Mouse (Mus musculus): ENCODE results near the gene Atp2a1. TPM values are rescaled to one million over a fixed set of nuclear protein-coding genes. Genes with fewer than 3 reads are reported as not detected.

Atp2a1 gene
- polyA plus RNA-seq, 2 experiments: 0.16 TPM; not detected in 1

DNA sequence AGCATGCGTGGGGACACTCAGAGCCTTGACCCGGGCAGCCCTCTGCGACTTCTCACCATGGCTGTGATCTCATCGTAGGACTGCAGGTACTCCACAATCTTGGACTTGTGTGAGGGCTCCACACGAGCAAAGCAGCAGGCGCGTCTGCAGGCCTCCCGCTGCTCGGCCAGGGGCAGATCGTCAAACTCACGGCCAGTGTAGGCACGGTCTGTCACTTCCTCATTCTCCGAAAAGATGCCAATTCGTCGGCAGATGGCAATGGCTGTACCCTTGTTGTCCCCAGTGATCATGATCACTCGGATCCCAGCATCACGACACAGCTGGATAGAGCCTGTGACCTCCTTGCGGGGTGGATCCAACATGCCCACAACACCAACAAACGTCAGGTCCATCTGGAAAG is 14.4 kb downstream of the Atp2a1 start:
- 77% methylated on average over 19 of the region's 19 CpGs for WGBS (ENCODE audit: insufficient replicate concordance)
- H3K9me3 ChIP-seq (ENCODE audit: control insufficient read depth, low read length): no peaks in the 10 kb centered on the region
- H3K4me3 ChIP-seq (ENCODE audit: insufficient read depth in 1 of 2, low read depth in 2 of 2, low read length in 2 of 2): no peak overlapping the region
- no peaks in the 10 kb centered on the region for H3K27me3 ChIP-seq (ENCODE audit: control insufficient read depth, insufficient read depth, low read length)
- H3K9ac ChIP-seq (replicated peaks): no peak overlapping the region
- H3K4me1 ChIP-seq (replicated peaks; ENCODE audit: control insufficient read depth in 2 of 2, insufficient read depth in 2 of 2, low read length in 1 of 2): no peaks in the 10 kb centered on the region
- H3K27ac ChIP-seq: no peak overlapping the region
- no peak overlapping the region for H3K4me2 ChIP-seq (ENCODE audit: low read depth)
- TF ChIP-seq CTCF (IDR thresholded peaks at IDR 0.05; ENCODE audit: low read depth) (no peak), EP300 (IDR thresholded peaks at IDR 0.05; ENCODE audit: low read depth) (no peak)
- ATAC-seq (ENCODE audit: insufficient read depth) (no peak), DNase-seq (ENCODE audit: low read depth in 3 of 3, low spot score in 3 of 3) (no peak)
- no peaks in the 10 kb centered on the region for H3K36me3 ChIP-seq (replicated peaks; ENCODE audit: control insufficient read depth, insufficient read depth, low read depth)

DNA sequence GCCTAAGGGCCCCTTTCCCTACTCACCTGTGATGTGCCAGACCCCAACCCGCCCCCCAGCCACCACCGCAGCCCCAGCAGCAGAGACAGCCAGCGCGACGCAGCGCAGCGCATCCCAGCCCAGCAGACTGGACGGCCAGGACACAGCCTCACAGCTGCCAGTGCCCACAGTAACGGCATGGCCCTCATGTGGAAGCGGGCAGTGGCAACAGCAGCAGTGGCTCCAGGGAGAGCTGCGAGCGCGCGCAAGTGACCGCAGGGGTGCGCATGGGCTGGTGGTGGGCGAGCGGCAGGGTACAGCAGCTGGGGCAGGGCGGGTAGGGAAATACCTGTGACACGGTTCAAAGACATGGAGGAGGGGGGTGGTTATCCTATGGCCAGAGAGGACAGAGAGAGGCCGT is 16.7 kb downstream of the Atp2a1 start:
- H3K4me3 ChIP-seq (ENCODE audit: insufficient read depth in 1 of 2, low read depth in 2 of 2, low read length in 2 of 2): no peak overlapping the region
- no peak overlapping the region for H3K4me2 ChIP-seq (ENCODE audit: low read depth)
- H3K4me1 ChIP-seq (replicated peaks; ENCODE audit: control insufficient read depth in 2 of 2, insufficient read depth in 2 of 2, low read length in 1 of 2): no peaks in the 10 kb centered on the region
- no peaks in the 10 kb centered on the region for H3K27me3 ChIP-seq (ENCODE audit: control insufficient read depth, insufficient read depth, low read length)
- ATAC-seq (ENCODE audit: insufficient read depth): no peak
- H3K36me3 ChIP-seq (replicated peaks; ENCODE audit: control insufficient read depth, insufficient read depth, low read depth): no peaks in the 10 kb centered on the region
- WGBS (ENCODE audit: insufficient replicate concordance): 87% methylated on average over 21 of the region's 21 CpGs
- H3K9me3 ChIP-seq (ENCODE audit: control insufficient read depth, low read length): no peaks in the 10 kb centered on the region
- H3K27ac ChIP-seq: no peak overlapping the region
- no peak for DNase-seq (ENCODE audit: low read depth in 3 of 3, low spot score in 3 of 3)
- no peak overlapping the region for H3K9ac ChIP-seq (replicated peaks)
- TF ChIP-seq CTCF (IDR thresholded peaks at IDR 0.05; ENCODE audit: low read depth) (no peak), EP300 (IDR thresholded peaks at IDR 0.05; ENCODE audit: low read depth) (no peak)

DNA sequence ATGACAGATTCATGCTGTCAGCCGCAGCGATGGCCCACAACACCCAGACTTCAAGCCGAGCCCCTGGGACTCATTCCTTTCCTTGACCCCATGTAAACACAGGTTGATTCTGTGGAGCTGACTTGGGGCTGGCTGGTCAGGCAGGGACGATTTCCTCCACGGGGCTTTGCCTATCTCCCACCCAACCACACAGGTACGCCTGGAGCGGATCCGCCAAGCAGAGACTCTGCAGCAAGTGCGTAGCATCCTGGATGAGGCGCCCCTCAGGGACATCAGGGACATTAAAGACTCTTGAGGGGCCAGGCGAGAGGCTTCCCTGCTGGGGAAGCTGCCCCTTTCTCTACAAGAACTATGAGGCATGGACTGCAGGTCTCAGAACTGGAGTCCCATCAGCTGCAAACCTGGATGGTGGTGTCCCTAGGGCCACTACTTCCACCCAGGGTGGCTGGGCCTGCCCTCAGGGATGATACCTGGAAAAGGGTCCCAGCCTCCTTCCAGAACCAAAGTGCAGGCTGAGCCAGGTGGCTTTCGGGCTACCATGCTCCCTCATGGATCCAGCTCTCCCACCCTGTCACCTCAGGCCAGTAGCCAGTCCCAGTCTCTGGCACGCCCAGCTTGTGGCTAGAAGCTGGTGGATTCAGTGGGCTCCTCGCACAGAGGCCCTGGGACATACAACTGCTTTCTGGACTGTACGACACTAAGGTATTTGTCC is 17.6 kb downstream of the Atp2a1 start:
- no peak for ATAC-seq (ENCODE audit: insufficient read depth)
- H3K4me3 ChIP-seq (ENCODE audit: insufficient read depth in 1 of 2, low read depth in 2 of 2, low read length in 2 of 2): no peak overlapping the region
- no peak overlapping the region for H3K27ac ChIP-seq
- 77% methylated on average over 15 of the region's 15 CpGs for WGBS (ENCODE audit: insufficient replicate concordance)
- no peaks in the 10 kb centered on the region for H3K9me3 ChIP-seq (ENCODE audit: control insufficient read depth, low read length)
- H3K4me2 ChIP-seq (ENCODE audit: low read depth): no peak overlapping the region
- no peaks in the 10 kb centered on the region for H3K4me1 ChIP-seq (replicated peaks; ENCODE audit: control insufficient read depth in 2 of 2, insufficient read depth in 2 of 2, low read length in 1 of 2)
- no peak for DNase-seq (ENCODE audit: low read depth in 3 of 3, low spot score in 3 of 3)
- H3K9ac ChIP-seq (replicated peaks): no peak overlapping the region
- no peaks in the 10 kb centered on the region for H3K36me3 ChIP-seq (replicated peaks; ENCODE audit: control insufficient read depth, insufficient read depth, low read depth)
- no peaks in the 10 kb centered on the region for H3K27me3 ChIP-seq (ENCODE audit: control insufficient read depth, insufficient read depth, low read length)
- TF ChIP-seq EP300 (IDR thresholded peaks at IDR 0.05; ENCODE audit: low read depth) (no peak), CTCF (IDR thresholded peaks at IDR 0.05; ENCODE audit: low read depth) (no peak)

DNA sequence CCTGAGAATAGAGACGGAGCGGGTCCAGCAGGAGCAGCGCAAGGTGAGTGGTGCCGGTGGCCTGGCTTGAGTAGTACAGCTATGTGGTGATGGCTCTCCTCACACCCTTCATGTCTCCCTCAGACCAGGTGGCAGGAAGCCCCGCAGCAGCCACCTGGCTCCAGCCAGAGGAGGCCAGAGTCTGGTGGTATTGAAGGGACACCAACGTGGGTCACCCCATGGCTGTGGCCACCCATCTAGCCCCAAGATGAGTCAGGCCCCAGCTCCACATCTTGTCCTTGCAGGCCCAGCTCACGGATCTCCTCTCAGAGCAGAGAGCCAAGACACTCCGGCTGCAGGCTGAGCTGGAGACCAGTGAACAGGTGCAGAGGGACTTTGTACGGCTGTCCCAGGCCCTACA is 18.4 kb downstream of the Atp2a1 start:
- no peak overlapping the region for H3K4me3 ChIP-seq (ENCODE audit: insufficient read depth in 1 of 2, low read depth in 2 of 2, low read length in 2 of 2)
- TF ChIP-seq EP300 (IDR thresholded peaks at IDR 0.05; ENCODE audit: low read depth) (no peak), CTCF (IDR thresholded peaks at IDR 0.05; ENCODE audit: low read depth) (no peak)
- H3K9me3 ChIP-seq (ENCODE audit: control insufficient read depth, low read length): no peaks in the 10 kb centered on the region
- 77% methylated on average over 9 of the region's 9 CpGs for WGBS (ENCODE audit: insufficient replicate concordance)
- H3K4me2 ChIP-seq (ENCODE audit: low read depth): no peak overlapping the region
- no peak for DNase-seq (ENCODE audit: low read depth in 3 of 3, low spot score in 3 of 3)
- no peaks in the 10 kb centered on the region for H3K36me3 ChIP-seq (replicated peaks; ENCODE audit: control insufficient read depth, insufficient read depth, low read depth)
- H3K27me3 ChIP-seq (ENCODE audit: control insufficient read depth, insufficient read depth, low read length): no peaks in the 10 kb centered on the region
- no peak overlapping the region for H3K9ac ChIP-seq (replicated peaks)
- no peak for ATAC-seq (ENCODE audit: insufficient read depth)
- H3K27ac ChIP-seq: no peak overlapping the region
- no peaks in the 10 kb centered on the region for H3K4me1 ChIP-seq (replicated peaks; ENCODE audit: control insufficient read depth in 2 of 2, insufficient read depth in 2 of 2, low read length in 1 of 2)

DNA sequence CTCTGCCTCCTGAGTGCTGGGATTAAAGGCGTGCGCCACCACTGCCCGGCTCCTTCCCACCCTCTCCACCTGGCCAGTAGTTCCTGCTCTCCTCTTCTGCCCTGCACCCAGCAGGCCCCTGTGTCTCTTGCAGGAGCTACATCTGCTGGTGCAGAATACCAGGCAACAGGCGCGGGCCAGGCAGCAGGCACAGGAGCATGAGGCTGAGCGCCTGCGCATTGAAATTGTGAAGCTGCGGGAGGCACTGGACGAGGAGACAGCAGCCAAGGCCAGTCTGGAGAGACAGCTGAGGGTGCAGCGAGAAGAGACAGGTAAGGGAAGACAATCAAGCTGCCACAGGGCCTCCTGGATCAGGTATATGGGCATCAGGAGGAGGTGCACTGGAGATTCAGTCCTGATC is 18.9 kb downstream of the Atp2a1 start:
- no peak for TF ChIP-seq EP300 (IDR thresholded peaks at IDR 0.05; ENCODE audit: low read depth)
- TF ChIP-seq CTCF (IDR thresholded peaks at IDR 0.05; ENCODE audit: low read depth): no peak
- DNase-seq (ENCODE audit: low read depth in 3 of 3, low spot score in 3 of 3): no peak
- H3K9ac ChIP-seq (replicated peaks): no peak overlapping the region
- H3K4me1 ChIP-seq (replicated peaks; ENCODE audit: control insufficient read depth in 2 of 2, insufficient read depth in 2 of 2, low read length in 1 of 2): no peaks in the 10 kb centered on the region
- H3K27ac ChIP-seq: no peak overlapping the region
- no peak overlapping the region for H3K4me3 ChIP-seq (ENCODE audit: insufficient read depth in 1 of 2, low read depth in 2 of 2, low read length in 2 of 2)
- no peaks in the 10 kb centered on the region for H3K27me3 ChIP-seq (ENCODE audit: control insufficient read depth, insufficient read depth, low read length)
- no peak overlapping the region for H3K4me2 ChIP-seq (ENCODE audit: low read depth)
- ATAC-seq (ENCODE audit: insufficient read depth): no peak
- H3K9me3 ChIP-seq (ENCODE audit: control insufficient read depth, low read length): no peaks in the 10 kb centered on the region
- H3K36me3 ChIP-seq (replicated peaks; ENCODE audit: control insufficient read depth, insufficient read depth, low read depth): no peaks in the 10 kb centered on the region
- WGBS (ENCODE audit: insufficient replicate concordance): 82% methylated on average over 10 of the region's 10 CpGs
